Mouse (Mus musculus) kidney, postnatal 14 days (tissue): ENCODE measurements around the gene C2cd2l.
A peak's percentile ranks its signal among the peaks of the same experiment; 100 is the strongest.
"Not testable (repeated sequence)": the region's sequence is repeated elsewhere in the genome, so short reads cannot be mapped to it uniquely, and the experiment has no call there.

Experiments used
- DNase-seq: peaks from one replicate; pipeline ENCODE4 v3.0.0; 2022; ENCODE audit warnings: mixed read lengths

The C2cd2l gene

DNA sequence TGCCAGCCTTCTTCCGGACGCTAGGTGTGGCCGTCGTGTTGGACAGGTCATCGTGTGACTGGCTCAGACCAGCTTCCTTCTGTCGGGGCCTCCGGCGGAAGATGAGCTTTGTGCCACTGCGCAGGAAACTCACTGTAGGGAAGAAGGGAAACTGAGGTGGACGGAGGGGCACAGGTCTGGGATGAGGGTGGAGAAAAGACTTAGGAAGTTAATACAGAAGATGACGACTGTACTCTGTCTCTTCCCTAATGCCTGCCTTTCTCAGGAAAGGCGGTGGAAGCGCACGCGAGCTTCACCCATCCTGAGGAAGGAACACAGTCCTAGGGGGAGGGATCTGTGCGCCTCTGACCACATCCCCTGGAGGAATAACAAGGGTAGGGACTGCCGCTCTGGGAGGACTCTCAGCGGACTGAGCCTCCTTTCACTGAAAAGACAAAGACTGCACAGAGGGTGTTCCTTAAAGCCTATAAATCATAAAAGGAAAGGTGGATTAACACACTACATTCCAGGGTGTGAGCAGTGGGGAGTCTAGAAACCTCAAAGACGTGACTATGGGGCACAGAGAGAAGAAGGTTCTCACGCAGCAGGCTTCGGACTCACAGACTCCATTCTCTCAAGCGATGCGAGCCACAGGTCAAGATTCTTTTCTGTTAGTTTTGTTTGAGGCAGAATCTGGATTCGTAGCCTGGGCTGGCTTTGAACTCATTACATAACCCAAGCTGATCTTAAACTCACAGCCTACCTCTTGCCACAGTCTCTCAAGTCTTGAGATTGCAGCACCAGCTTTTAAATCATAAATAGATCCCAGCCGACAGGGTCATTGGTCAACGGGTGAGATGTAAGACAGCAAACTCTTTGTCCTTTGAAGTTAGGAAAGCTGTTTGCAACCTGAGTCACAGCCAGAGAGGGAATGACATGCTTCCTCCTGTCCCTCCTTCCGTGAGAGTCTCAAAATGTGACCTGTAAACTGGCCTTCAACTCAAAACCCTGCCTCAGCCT is 8.7 kb downstream of the C2cd2l start:
- DNase-seq, result peak; percentile 71

GRCm38 (mm10) chr9:44310750-44311135 is 9.3 kb downstream of the C2cd2l start:
- DNase-seq, result no peak

- no peak for DNase-seq
Observed at GRCm38 (mm10) chr9:44309756-44310155, 10.3 kb downstream of the C2cd2l start.

GRCm38 (mm10) chr9:44307248-44307647 is 12.8 kb downstream of the C2cd2l start:
- DNase-seq, result no peak

DNA sequence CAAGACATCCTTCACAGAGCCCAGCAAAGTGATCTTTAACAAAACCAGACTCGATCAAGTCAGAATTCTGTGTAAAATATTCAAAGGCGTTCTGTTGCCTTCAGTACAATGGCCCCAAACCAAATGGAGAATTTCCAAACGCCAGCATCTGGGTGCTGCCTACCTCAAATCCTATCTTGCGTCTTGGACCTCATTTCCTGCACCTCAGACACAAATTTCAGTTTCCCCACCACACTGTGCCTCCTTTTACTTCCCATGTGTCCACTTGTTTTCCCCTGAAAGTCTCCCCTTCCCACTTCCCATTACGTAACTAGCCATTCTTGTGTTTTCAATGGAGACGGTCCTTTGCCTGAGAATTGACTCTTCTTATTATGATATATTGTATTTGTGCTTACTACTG is 13.6 kb downstream of the C2cd2l start:
- no peak for DNase-seq

- DNase-seq, result peak; percentile 99
Observed at GRCm38 (mm10) chr9:44305466-44306079, 14.5 kb downstream of the C2cd2l start, which contains the start of gene Hinfp. Hinfp (minus strand) TSS chr9:44305671.

DNA sequence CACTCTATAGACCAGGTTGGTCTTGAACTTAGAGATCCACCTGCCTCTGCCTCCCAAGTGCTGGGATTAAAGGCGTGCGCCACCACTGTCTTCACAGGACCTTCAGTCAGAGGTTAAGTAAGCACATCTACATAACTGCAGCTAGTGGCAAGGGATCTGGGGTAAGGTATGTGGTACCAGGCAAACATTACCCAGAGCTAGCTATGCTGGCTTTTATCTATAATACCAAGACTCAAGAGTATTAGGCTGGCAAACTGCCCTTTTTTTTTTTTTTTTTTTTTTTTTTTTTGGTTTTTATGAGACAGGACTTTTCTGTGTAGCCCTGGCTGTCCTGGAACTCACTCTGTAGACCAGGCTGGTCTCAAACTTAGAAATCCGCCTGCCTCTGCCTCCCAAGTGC is 20.1 kb downstream of the C2cd2l start:
- not testable (repeated sequence) for DNase-seq

- DNase-seq, result peak; percentile 71
Observed at GRCm38 (mm10) chr9:44292490-44292889, 27.6 kb downstream of the C2cd2l start.

DNA sequence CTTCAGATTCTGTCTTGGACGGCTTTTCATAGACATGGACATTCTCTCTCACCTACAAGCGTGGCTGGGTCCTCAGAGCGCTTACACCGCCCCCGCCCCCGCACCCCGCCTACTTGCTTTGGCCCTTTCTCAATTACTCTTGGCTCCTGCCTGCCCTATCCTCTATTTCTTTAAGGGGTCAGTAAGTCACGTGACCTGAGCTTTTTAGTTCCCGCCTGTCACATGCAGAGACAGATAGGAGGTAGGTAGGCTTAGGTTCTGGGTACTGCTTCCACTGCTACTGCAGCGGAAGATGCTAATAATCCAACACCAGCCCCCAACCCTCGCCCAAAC is 31.2 kb downstream of the C2cd2l start:
- DNase-seq, result no peak

GRCm38 (mm10) chr9:44288076-44288958 is 31.8 kb downstream of the C2cd2l start, which contains the start of gene Abcg4:
Abcg4 (minus strand) TSS chr9:44288615.
- peak; percentile 28 for DNase-seq

DNA sequence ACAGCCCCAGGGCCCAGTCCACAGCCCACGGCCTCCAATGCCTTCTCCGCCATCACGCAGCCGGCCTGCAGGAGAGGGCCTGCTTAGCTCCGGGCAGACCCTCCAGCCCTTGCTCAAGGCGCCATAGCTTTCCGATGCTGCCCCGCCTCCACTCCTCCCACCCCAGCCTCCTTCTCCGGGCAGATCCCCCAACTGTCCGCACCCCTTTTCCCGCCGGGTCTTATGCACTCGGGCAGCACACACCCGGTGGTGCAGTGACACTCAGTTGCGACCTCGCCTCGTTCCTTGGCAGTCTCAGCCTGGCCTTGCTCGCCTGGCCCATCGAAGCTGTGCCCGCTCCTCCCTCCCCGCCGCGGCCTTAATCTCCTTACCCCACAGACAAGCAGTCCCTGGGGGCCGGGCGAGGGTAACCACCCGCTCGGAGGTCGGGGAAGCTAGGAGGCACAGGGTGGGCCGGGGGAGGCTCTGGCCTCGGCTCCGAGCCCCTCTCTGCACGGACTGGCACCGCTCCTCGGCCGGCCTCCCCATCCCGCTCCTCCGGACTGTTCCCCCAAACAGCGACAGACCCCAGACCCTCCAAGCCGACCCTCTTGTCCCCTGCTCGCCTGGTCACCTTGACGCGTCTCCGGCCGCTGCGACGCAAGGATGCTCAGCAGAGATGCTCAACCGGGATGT is 32.5 kb downstream of the C2cd2l start:
- DNase-seq, result no peak

DNA sequence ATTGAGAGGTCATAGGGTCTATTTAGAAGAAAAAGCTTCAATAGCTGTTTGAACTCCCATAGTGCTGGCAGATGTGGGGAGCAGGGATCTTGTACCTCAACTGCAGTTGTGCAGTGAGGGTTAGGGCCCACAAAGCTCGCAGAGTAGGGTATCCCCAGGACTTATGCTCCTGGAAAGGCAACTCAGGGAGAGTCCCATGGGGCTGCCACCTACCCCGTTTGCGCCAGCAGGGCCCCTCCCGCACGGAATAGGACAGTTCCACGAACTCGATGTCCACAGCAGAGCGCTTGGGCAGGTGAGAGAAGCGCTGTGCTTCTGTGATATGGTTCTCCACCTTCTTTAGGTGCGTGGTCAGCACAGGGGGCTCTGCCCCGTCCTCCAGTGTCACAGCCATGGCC is 33.1 kb downstream of the C2cd2l start:
- DNase-seq, result no peak

GRCm38 (mm10) chr9:44286256-44286850 is 33.7 kb downstream of the C2cd2l start:
- no peak for DNase-seq

DNA sequence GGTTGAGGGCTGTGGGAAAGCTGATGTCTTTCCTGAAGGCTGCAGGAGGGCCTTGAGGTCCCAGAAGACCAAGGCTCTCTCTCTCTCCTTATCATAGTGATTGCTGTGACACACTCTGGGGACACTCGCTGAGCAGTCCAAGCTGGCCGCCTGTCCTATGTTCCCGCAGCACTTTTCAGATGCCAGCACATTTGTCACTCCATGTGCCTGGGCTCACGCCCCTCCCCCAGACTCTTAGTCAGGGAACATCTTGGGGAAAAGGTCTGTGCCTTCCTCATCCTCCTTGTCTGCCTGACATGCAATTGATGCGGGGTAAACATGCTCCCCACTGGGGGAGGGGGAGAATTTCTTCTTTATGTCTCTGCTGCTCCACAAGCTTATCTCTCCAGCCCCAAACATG is 36.9 kb downstream of the C2cd2l start:
- DNase-seq, result no peak

DNA sequence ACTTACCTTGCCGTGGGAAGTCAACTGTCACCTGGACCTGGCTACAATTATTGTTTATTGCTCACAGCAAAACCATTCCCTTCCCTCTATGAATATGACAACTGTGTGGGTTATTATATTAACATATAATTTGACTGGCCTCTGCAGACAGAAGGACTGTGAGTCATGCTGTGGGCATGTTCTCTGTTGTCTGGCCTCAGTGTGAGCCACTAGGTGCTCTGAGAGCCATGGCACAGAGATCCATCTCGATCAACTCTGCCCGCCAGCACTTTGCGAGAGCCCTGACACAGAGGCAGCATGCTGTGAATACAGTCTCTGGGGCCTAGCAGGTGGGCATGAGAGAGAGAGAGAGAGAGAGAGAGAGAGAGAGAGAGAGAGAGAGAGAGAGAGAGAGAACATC is 50.1 kb downstream of the C2cd2l start:
- DNase-seq, result no peak

DNA sequence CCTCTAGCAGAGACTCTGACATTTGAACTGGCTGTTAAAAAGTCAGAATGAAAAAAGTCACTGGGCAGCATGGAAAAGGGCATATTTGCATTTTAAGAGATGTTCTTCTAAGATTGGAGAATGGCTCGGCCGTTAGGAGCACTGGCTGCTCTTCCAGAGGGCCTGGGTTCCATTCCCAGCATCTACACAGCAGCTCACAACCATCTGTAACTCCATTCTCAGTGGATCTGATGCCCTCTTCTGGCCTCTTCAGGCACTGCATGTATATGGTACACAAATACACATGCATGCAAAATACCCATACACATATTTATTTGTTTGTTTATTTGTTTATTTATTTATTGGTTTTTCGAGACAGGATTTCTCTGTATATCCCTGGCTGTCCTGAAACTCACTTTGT is 51.0 kb downstream of the C2cd2l start:
- peak; percentile 39 for DNase-seq

DNA sequence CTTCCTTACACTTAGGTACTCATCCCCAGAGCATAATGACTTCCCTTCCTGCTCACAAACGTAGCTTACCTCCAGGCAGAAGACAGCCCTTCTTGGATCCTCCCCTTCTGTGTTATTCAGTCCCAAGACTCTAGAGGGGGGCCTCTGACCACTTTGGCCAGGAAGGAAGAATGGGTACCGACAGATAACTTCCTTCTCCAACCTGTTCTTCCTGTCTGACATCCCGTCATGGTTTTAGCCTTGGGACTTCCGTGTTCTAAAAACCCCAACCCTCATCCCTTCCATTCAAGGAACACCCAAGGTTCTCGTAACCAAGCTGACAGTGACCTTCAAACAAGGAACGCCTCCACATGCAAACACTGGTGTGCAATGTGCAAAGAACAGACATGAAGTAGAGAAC is 51.7 kb downstream of the C2cd2l start, which contains the start of gene Nlrx1:
TSS of gene Nlrx1 (minus strand) at position 168 of the 400 bp plus-strand sequence.
- DNase-seq, result no peak

- DNase-seq, result peak; percentile 94
Observed at GRCm38 (mm10) chr9:44268027-44268360, 52.1 kb downstream of the C2cd2l start.

GRCm38 (mm10) chr9:44267319-44268026 is 52.6 kb downstream of the C2cd2l start:
- DNase-seq, result peak; percentile 45

DNA sequence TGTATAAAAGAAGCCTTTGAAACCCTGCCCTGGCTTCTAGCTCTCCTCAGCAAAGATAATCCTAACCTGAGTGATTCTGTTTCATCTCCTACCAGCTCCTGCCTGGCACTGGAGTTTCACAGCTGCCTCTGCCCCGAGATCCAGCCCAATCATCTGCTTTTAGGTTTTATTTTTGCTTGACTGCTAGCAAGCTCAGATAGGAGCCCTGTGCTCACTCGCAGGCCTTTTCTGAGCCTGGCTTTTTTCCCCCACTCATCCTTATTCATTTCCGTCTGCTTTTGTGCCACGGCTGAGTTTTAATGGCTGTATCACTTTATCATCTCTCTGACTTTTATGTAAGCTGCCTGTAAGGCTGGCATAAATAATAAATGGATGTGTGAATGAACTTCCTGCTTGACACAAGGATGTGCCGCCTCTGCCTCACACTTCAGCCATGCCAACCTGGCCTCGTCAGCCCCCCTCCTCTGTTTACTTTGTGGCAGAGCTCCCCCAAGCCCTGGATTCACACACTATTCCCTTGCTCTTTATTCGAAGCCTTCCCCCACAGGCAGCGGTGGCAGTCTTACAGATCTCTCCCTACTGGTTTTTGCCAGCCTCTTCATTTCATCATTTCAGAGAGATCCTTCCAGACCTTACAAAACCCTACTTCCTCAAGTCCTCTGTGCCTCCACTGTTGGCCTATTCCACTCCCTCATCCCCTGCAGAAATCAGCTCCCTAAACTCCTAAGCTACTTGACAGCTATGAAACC is 53.4 kb downstream of the C2cd2l start:
- DNase-seq, result no peak

DNA sequence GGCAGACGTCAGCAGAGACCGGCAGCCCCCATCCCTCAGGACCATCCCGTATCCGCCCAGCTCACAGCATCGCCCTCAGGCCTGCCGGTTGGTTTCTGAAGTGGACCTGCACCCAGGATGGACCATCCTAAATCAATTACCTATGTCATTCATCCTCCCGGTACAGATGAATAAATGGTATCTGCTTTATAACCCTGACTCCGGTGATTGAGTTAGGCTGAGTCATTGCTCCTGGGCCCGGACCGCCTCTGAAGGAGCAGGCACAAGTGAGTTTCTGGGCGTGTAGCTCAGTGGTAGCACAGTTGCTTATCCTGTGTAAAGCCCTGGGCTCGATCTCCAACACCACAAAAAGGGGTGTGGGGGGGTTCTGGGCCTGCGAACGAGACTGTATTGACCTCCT is 58.7 kb downstream of the C2cd2l start:
- DNase-seq, result no peak
